Mouse (Mus musculus) brain, embryonic 14.5 days (tissue): ENCODE results near the gene Rars.

Source experiments
- CTCF ChIP-seq: fragments of 200-500 bp; IDR thresholded peaks from 2 replicates; pipeline ENCODE4 v1.5.1; 2012; ENCODE audit warnings: inconsistent platforms, mild to moderate bottlenecking, moderate library complexity, borderline replicate concordance; ENCODE audit not compliant: insufficient read depth, insufficient read length; ENCODE audit errors: extremely low read depth
- POLR2A ChIP-seq: fragments of 200-500 bp; IDR thresholded peaks from 2 replicates; pipeline ENCODE4 v1.6.1; 2012; ENCODE audit warnings: mild to moderate bottlenecking, inconsistent platforms, borderline replicate concordance; ENCODE audit not compliant: poor library complexity, insufficient read depth, insufficient read length, severe bottlenecking; ENCODE audit errors: extremely low read depth

DNA sequence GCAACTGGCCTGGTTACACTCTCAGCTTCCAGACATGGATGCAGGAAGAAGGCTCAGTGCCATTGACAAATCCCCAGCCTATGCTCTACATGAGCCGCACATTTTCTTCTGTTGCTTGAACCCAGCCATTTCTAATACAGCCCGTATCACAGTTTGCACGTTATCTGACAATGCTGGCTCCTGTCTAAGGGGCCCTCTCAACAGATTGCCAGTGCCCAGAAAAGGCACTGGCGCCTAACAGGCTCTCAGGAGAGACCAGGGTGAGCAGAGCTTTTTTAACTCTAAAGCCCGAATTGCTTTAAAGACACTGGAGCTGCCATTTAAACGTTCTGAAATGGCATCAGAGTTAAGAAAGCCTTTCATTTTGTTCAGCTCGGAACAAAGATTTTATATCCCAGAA, 31.8 kb upstream of the Rars start:
- TF ChIP-seq CTCF, result no peak
- no peak for TF ChIP-seq POLR2A
